Mouse (Mus musculus) cortical plate, adult 2 months (tissue): ENCODE measurements around the gene Ltc4s.

Experiments used
- CTCF ChIP-seq: fragments of 200-500 bp; IDR thresholded peaks from 2 replicates; pipeline ENCODE4 v1.5.1; 2011; ENCODE audit warnings: mild to moderate bottlenecking, control low read depth, low read length; ENCODE audit not compliant: insufficient read depth; ENCODE audit errors: extremely low read depth
- POLR2A ChIP-seq: fragments of 200-500 bp; IDR thresholded peaks from 2 replicates; pipeline ENCODE4 v1.6.1; 2011; ENCODE audit warnings: mild to moderate bottlenecking, low read length, control low read depth; ENCODE audit not compliant: insufficient read depth; ENCODE audit errors: extremely low read depth

- TF ChIP-seq CTCF (no peak), POLR2A (no peak)
Measured at GRCm38 (mm10) chr11:50226406-50226805, 12.0 kb downstream of the Ltc4s start.
